Mouse (Mus musculus) erythroblast, embryonic 14.5 days (primary cell): Measurements from ENCODE around the gene P4ha2.

Experiments used
- GATA1 ChIP-seq: IDR thresholded peaks from 2 replicates; pipeline ENCODE4 v1.6.1; 2012; ENCODE audit warnings: low read length, inconsistent platforms, mixed read lengths
- TAL1 ChIP-seq: IDR thresholded peaks from 3 replicates; pipeline ENCODE4 v1.6.1; 2012; ENCODE audit warnings: low read length, inconsistent platforms, mixed read lengths

GRCm38 (mm10) chr11:54066400-54066799 is 33.5 kb upstream of the P4ha2 start:
- TF ChIP-seq TAL1 (no peak), GATA1 (no peak)
